Mouse (Mus musculus) olfactory bulb, adult 2 months (tissue): ENCODE measurements around the gene Cxcl1. TPM values are rescaled to one million over a fixed set of nuclear protein-coding genes. Genes with fewer than 3 reads are reported as not detected.
"Not testable (repeated sequence)": the region's sequence is repeated elsewhere in the genome, so short reads cannot be mapped to it uniquely, and the experiment has no call there.

Source experiments
- H3K27ac ChIP-seq: fragments of 200-500 bp; 2 replicates; pipeline ENCODE4 v1.5.1; 2012; ENCODE audit warnings: low read depth, low read length; ENCODE audit not compliant: insufficient read depth
- H3K4me1 ChIP-seq: fragments of 200-500 bp; 2 replicates; pipeline ENCODE4 v1.6.1; 2012; ENCODE audit warnings: low read length; ENCODE audit not compliant: control insufficient read depth, insufficient read depth
- H3K4me3 ChIP-seq: fragments of 200-500 bp; 2 replicates; pipeline ENCODE4 v1.5.1; 2012; ENCODE audit warnings: mild to moderate bottlenecking, low read depth, low read length, moderate library complexity; ENCODE audit not compliant: insufficient read depth
- CTCF ChIP-seq: fragments of 200-500 bp; IDR thresholded peaks from 2 replicates; pipeline ENCODE4 v1.5.1; 2012; ENCODE audit warnings: low read depth, mild to moderate bottlenecking, low read length, moderate library complexity; ENCODE audit not compliant: insufficient read depth
- POLR2A ChIP-seq: fragments of 200-500 bp; IDR thresholded peaks from 2 replicates; pipeline ENCODE4 v1.6.1; 2012; ENCODE audit warnings: mild to moderate bottlenecking, low read depth, low read length, moderate library complexity; ENCODE audit not compliant: insufficient read depth
- WGBS: fragments of 180-500 bp; shearing (Covaris S2); methylation state at CpG from one replicate; pipeline ENCODE4 v1.1.7; 2018; 5-methylcytosine and 5-hydroxymethylcytosine counted together
- polyA plus RNA-seq: library from polyadenylated mRNA; stranded (reverse); fragments of >200 nt; gene quantifications from 2 replicates; pipeline ENCODE4 v1.2.4, GENCODE M21; 2012; ENCODE audit warnings: low replicate concordance; ENCODE audit not compliant: missing spikeins, insufficient read depth, insufficient read length

Gene Cxcl1
- polyA plus RNA-seq: not detected in 2 replicates

- H3K27ac ChIP-seq: no peak within 1 kb of the TSS
- no peak for TF ChIP-seq POLR2A
- no peak for TF ChIP-seq CTCF
- peak within 1 kb of the TSS; percentile 35 for H3K4me3 ChIP-seq
- H3K4me1 ChIP-seq: peaks cover 9% of the 10 kb centered on the region
- 7% methylated on average over 30 of the region's 30 CpGs for WGBS
These were observed at the start of gene Cxcl1 for GRCm38 (mm10) chr5:90890519-90891463. Cxcl1 (plus strand) TSS chr5:90891241.

- H3K4me1 ChIP-seq: no peaks in the 10 kb centered on the region
- no peak overlapping the region for H3K27ac ChIP-seq
- TF ChIP-seq CTCF: no peak
- TF ChIP-seq POLR2A: no peak
- no peak overlapping the region for H3K4me3 ChIP-seq
- 80% methylated on average over 3 of the region's 3 CpGs for WGBS
These were observed 47.1 kb upstream of the Cxcl1 start for GRCm38 (mm10) chr5:90843891-90844290.

- not testable (repeated sequence) for H3K27ac ChIP-seq, H3K4me3 ChIP-seq, H3K4me1 ChIP-seq
- WGBS: 52% methylated on average over 7 of the region's 7 CpGs
These were observed 40.9 kb upstream of the Cxcl1 start for GRCm38 (mm10) chr5:90850096-90850495.

GRCm38 (mm10) chr5:90851391-90851790, 39.6 kb upstream of the Cxcl1 start:
- not testable (repeated sequence) for H3K4me3 ChIP-seq, H3K4me1 ChIP-seq, H3K27ac ChIP-seq
- 91% methylated on average over 11 of the region's 11 CpGs for WGBS

- TF ChIP-seq POLR2A: no peak
- no peak for TF ChIP-seq CTCF
- 88% methylated on average over 4 of the region's 4 CpGs for WGBS
- no peak overlapping the region for H3K27ac ChIP-seq
- no peaks in the 10 kb centered on the region for H3K4me1 ChIP-seq
- H3K4me3 ChIP-seq: no peak overlapping the region
These were observed 37.8 kb upstream of the Cxcl1 start for GRCm38 (mm10) chr5:90853206-90853605.

GRCm38 (mm10) chr5:90855308-90856230, 35.5 kb upstream of the Cxcl1 start:
- Histone ChIP-seq H3K27ac (no peak overlapping the region), H3K4me1 (no peaks in the 10 kb centered on the region), H3K4me3 (no peak overlapping the region)
- 86% methylated on average over 7 of the region's 7 CpGs for WGBS
- no peak for TF ChIP-seq POLR2A
- TF ChIP-seq CTCF: no peak

- H3K27ac ChIP-seq: no peak overlapping the region
- H3K4me3 ChIP-seq: no peak overlapping the region
- no peaks in the 10 kb centered on the region for H3K4me1 ChIP-seq
- 80% methylated on average over 5 of the region's 5 CpGs for WGBS
- no peak for TF ChIP-seq CTCF
- no peak for TF ChIP-seq POLR2A
These were observed 33.6 kb upstream of the Cxcl1 start for GRCm38 (mm10) chr5:90857463-90857862.

GRCm38 (mm10) chr5:90858429-90858828, 32.6 kb upstream of the Cxcl1 start:
- TF ChIP-seq CTCF (no peak), POLR2A (no peak)
- no peaks in the 10 kb centered on the region for H3K4me1 ChIP-seq
- H3K27ac ChIP-seq: no peak overlapping the region
- H3K4me3 ChIP-seq: no peak overlapping the region
- 96% methylated on average over 2 of the region's 2 CpGs for WGBS

- TF ChIP-seq CTCF (no peak), POLR2A (no peak)
These were observed 32.0 kb upstream of the Cxcl1 start for GRCm38 (mm10) chr5:90859031-90859430.

More at GRCm38 (mm10) chr5:90859031-90859430, 32.0 kb upstream of the Cxcl1 start:
- Histone ChIP-seq H3K4me1 (no peaks in the 10 kb centered on the region), H3K27ac (no peak overlapping the region), H3K4me3 (no peak overlapping the region)
- WGBS: 83% methylated on average over 3 of the region's 3 CpGs
